8 mouse cellular contexts compared by ENCODE assay signal in the genomic region with DNA sequence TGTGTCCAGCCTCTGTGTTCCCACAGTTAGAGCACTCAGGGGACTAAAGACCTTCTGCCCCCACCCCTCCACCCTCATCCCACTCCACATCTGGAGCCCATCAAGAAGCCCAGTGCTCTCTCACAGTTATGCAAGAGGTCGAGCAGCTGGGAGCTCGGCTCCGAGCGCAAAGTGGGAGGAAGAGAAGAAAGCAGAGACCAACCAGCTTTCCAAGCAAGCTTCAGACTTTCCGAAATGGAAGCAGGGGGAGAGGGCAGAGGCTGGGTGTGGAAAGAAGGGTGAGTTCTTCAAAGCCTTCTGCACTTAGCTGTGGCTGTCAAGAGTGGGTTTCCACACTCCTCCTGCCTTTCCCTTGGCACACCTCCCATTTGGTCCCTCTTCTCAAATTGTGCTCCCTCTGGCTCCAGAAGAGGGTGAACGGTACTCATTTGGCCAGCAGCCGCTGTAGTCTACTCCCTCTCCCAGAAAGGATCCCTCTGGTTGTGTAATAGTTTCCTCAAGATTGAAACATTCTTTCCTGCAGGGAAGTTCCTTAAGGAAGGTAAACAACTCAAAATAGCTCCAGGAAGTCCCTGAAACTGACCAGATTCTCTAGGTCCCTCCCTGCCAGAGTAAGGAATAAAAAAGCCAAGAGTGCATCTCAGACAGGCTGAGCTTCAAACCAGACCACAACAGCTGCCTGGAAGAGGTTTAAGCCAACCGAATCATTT. TPM values are rescaled to one million over a fixed set of nuclear protein-coding genes. Genes with fewer than 3 reads are reported as not detected.
DNase-seq lines count a peak whose midpoint lies in the region; ATAC-seq lines count a peak whose summit lies in the region.

No protein-coding gene starts in this region.

- peak overlapping the region; percentile 87 for H3K27ac ChIP-seq in embryonic facial prominence, embryonic 15.5 days (replicated peaks)
- H3K27ac ChIP-seq in intestine, embryonic 14.5 days (ENCODE audit: low read depth), result peak overlapping the region; percentile 64
- peak overlapping the region; percentile 86 for H3K27ac ChIP-seq in lung, embryonic 15.5 days

- 20% methylated on average over 8 of the region's 8 CpGs for WGBS in embryonic facial prominence, embryonic 15.5 days
- WGBS in intestine, embryonic 14.5 days, result 29% methylated on average over 8 of the region's 8 CpGs
- 23% methylated on average over 8 of the region's 8 CpGs for WGBS in lung, embryonic 15.5 days

- peaks cover 5% of the 10 kb centered on the region; the same call in 1 of the 2 replicates for H3K27me3 ChIP-seq in embryonic facial prominence, embryonic 15.5 days
- H3K27me3 ChIP-seq in intestine, embryonic 14.5 days (replicated peaks; ENCODE audit: control insufficient read depth, insufficient read depth, low read length), result peaks cover 6% of the 10 kb centered on the region; the same call in 1 of the 2 replicates
- H3K27me3 ChIP-seq in lung, embryonic 15.5 days, result no peaks in the 10 kb centered on the region

- peak; percentile 44 for DNase-seq in adrenal gland, postnatal 14 days
- DNase-seq in adrenal gland, postnatal 25 days, result no peak
- no peak for DNase-seq in intestine, embryonic 14.5 days (ENCODE audit: low spot score)
- no peak for DNase-seq in layer of hippocampus, postnatal 14 days (ENCODE audit: low spot score in 2 of 2)
- DNase-seq in layer of hippocampus, postnatal 10 days (ENCODE audit: low spot score in 2 of 2), result no peak

- 0 out of 2 replicates have a peak overlapping the region, but pooled peaks have one; percentile 9 for H3K4me3 ChIP-seq in embryonic facial prominence, embryonic 15.5 days (replicated peaks)
- H3K4me3 ChIP-seq in intestine, embryonic 14.5 days (ENCODE audit: low read depth, low read length), result no peak overlapping the region
- no peak overlapping the region for H3K4me3 ChIP-seq in lung, embryonic 15.5 days

- peak overlapping the region; percentile 21 for H3K4me2 ChIP-seq in embryonic facial prominence, embryonic 15.5 days (replicated peaks)
- no peak overlapping the region for H3K4me2 ChIP-seq in intestine, embryonic 14.5 days (ENCODE audit: low read length)
- peak overlapping the region; percentile 40 for H3K4me2 ChIP-seq in lung, embryonic 15.5 days

- peaks cover 53% of the 10 kb centered on the region for H3K4me1 ChIP-seq in embryonic facial prominence, embryonic 15.5 days
- peaks cover 14% of the 10 kb centered on the region for H3K4me1 ChIP-seq in intestine, embryonic 14.5 days (replicated peaks; ENCODE audit: control insufficient read depth, insufficient read depth, low read length)
- H3K4me1 ChIP-seq in lung, embryonic 15.5 days, result peaks cover 53% of the 10 kb centered on the region

- H3K9ac ChIP-seq in embryonic facial prominence, embryonic 15.5 days, result no peak overlapping the region
- no peak overlapping the region for H3K9ac ChIP-seq in intestine, embryonic 14.5 days (ENCODE audit: low read length)
- 0 out of 2 replicates have a peak overlapping the region, but pooled peaks have one; percentile 23 for H3K9ac ChIP-seq in lung, embryonic 15.5 days

- H3K36me3 ChIP-seq in embryonic facial prominence, embryonic 15.5 days, result peaks cover 5% of the 10 kb centered on the region
- 0 out of 2 replicates have a peak, but pooled peaks cover 3% of the 10 kb centered on the region for H3K36me3 ChIP-seq in intestine, embryonic 14.5 days (ENCODE audit: control insufficient read depth, insufficient read depth, low read length)
- peaks cover 8% of the 10 kb centered on the region for H3K36me3 ChIP-seq in lung, embryonic 15.5 days

- ATAC-seq in embryonic facial prominence, embryonic 15.5 days (ENCODE audit: insufficient number of reproducible peaks, low FRiP score, low TSS enrichment, low read depth), result peak; percentile 39
- no peak for ATAC-seq in intestine, embryonic 14.5 days (replicated peaks; ENCODE audit: low FRiP score, low TSS enrichment, low read depth)
- peak; percentile 66; the same call in 1 of the 2 replicates for ATAC-seq in lung, embryonic 15.5 days (ENCODE audit: borderline replicate concordance, extremely low read depth, low FRiP score, low TSS enrichment)
- ATAC-seq in activated CD4-positive, CD25-positive, alpha-beta regulatory T cell, adult 4 months, result no peak

- H3K9me3 ChIP-seq in embryonic facial prominence, embryonic 15.5 days (replicated peaks), result no peaks in the 10 kb centered on the region
- H3K9me3 ChIP-seq in intestine, embryonic 14.5 days (ENCODE audit: control insufficient read depth, low read length), result no peaks in the 10 kb centered on the region
- H3K9me3 ChIP-seq in lung, embryonic 15.5 days, result no peaks in the 10 kb centered on the region

RNA-seq across cellular contexts. Expression of gene Phldb1, which starts 2.4 kb away (rescaled TPM):
- total RNA-seq in adrenal gland, postnatal 14 days (2021), result 45.1 and 60.5 TPM in 2 replicates
- total RNA-seq in adrenal gland, postnatal 25 days (2021), result 33.7 and 36.9 TPM in 2 replicates
- polyA plus RNA-seq in embryonic facial prominence, embryonic 15.5 days (2015; fragmentation: Nextera tagmentation; extraction: Ambion mirVana), result 38.6 and 39.0 TPM in 2 replicates
- polyA plus RNA-seq in intestine, embryonic 14.5 days (2014; fragmentation: Nextera tagmentation; extraction: Ambion mirVana), result 21.4 and 22.6 TPM in 2 replicates
- 26.6 and 33.2 TPM in 2 replicates for polyA plus RNA-seq in lung, embryonic 15.5 days (2015; fragmentation: Nextera tagmentation; extraction: Ambion mirVana)
- under 1 TPM in 1 of 2 experiments, not detected in 1; 0.30 TPM for polyA plus RNA-seq in activated CD4-positive, CD25-positive, alpha-beta regulatory T cell, adult 4 months (2017; shearing (Covaris generic))
- 10 to 100 TPM; 98.3 to 98.6 TPM for total RNA-seq in layer of hippocampus, postnatal 14 days (2021)
- 100 to 1,000 TPM in 1 of 2 experiments, 10 to 100 TPM in 1; 87.9 to 102 TPM for total RNA-seq in layer of hippocampus, postnatal 10 days (2021)

RNA-seq across cellular contexts. Expression of gene Arcn1, which starts 30.2 kb away (rescaled TPM):
- 160 and 166 TPM in 2 replicates for total RNA-seq in adrenal gland, postnatal 14 days (2021)
- total RNA-seq in adrenal gland, postnatal 25 days (2021), result 148 and 170 TPM in 2 replicates
- polyA plus RNA-seq in embryonic facial prominence, embryonic 15.5 days (2015; fragmentation: Nextera tagmentation; extraction: Ambion mirVana), result 191 and 195 TPM in 2 replicates
- 188 and 192 TPM in 2 replicates for polyA plus RNA-seq in intestine, embryonic 14.5 days (2014; fragmentation: Nextera tagmentation; extraction: Ambion mirVana)
- polyA plus RNA-seq in lung, embryonic 15.5 days (2015; fragmentation: Nextera tagmentation; extraction: Ambion mirVana), result 193 and 199 TPM in 2 replicates
- polyA plus RNA-seq in activated CD4-positive, CD25-positive, alpha-beta regulatory T cell, adult 4 months (2017; shearing (Covaris generic)), result 10 to 100 TPM; 83.9 to 84.2 TPM
- total RNA-seq in layer of hippocampus, postnatal 14 days (2021), result 100 to 1,000 TPM; 102 to 109 TPM
- total RNA-seq in layer of hippocampus, postnatal 10 days (2021), result 100 to 1,000 TPM; 112 to 118 TPM

RNA-seq across cellular contexts. Expression of gene Ift46, which starts 30.3 kb away (rescaled TPM):
- 72.1 and 82.3 TPM in 2 replicates for total RNA-seq in adrenal gland, postnatal 14 days (2021)
- 71.7 and 97.0 TPM in 2 replicates for total RNA-seq in adrenal gland, postnatal 25 days (2021)
- polyA plus RNA-seq in embryonic facial prominence, embryonic 15.5 days (2015; fragmentation: Nextera tagmentation; extraction: Ambion mirVana), result 107 and 125 TPM in 2 replicates
- polyA plus RNA-seq in intestine, embryonic 14.5 days (2014; fragmentation: Nextera tagmentation; extraction: Ambion mirVana), result 87.8 and 96.0 TPM in 2 replicates
- polyA plus RNA-seq in lung, embryonic 15.5 days (2015; fragmentation: Nextera tagmentation; extraction: Ambion mirVana), result 93.2 and 99.1 TPM in 2 replicates
- polyA plus RNA-seq in activated CD4-positive, CD25-positive, alpha-beta regulatory T cell, adult 4 months (2017; shearing (Covaris generic)), result 10 to 100 TPM; 62.3 to 65.5 TPM
- 10 to 100 TPM; 74.9 to 88.5 TPM for total RNA-seq in layer of hippocampus, postnatal 14 days (2021)
- 10 to 100 TPM; 78.8 to 84.5 TPM for total RNA-seq in layer of hippocampus, postnatal 10 days (2021)

Comparison
In these comparisons a context has a peak if more than half of its experiments do, and no peak if none do; other contexts are left out.
1. ATAC-seq: peak in embryonic facial prominence, embryonic 15.5 days (single experiment) and lung, embryonic 15.5 days (single experiment); none in intestine, embryonic 14.5 days (single experiment) and activated CD4-positive, CD25-positive, alpha-beta regulatory T cell, adult 4 months (single experiment).
2. Peak in every context shown above with its lines, with median percentiles within 50 percentile points of each other: H3K27ac ChIP-seq.